Mouse (Mus musculus): ENCODE measurements at regions not wholly inside any gene's neighbourhood (a gene's known extent, or its start where the extent isn't known, plus 50 kb on each side); places are given as distances from the start of the nearest gene placed in this dataset.

- TF ChIP-seq CTCF (IDR thresholded peaks at IDR 0.05; ENCODE audit: borderline replicate concordance, insufficient read depth, low read depth, low read length), result no peak
- TF ChIP-seq POLR2A (IDR thresholded peaks at IDR 0.05; ENCODE audit: borderline replicate concordance, insufficient read depth, low read length), result no peak
Observed at GRCm38 (mm10) chr2:178691865-178692228, 261.5 kb downstream of the Cdh26 start.
